Mouse (Mus musculus) erythroblast, embryonic 14.5 days (primary cell): Measurements from ENCODE around the gene Sarm1.

Experiments used
- GATA1 ChIP-seq: IDR thresholded peaks from 2 replicates; pipeline ENCODE4 v1.6.1; 2012; ENCODE audit warnings: low read length, inconsistent platforms, mixed read lengths
- TAL1 ChIP-seq: IDR thresholded peaks from 3 replicates; pipeline ENCODE4 v1.6.1; 2012; ENCODE audit warnings: low read length, inconsistent platforms, mixed read lengths

- no peak for TF ChIP-seq GATA1
- TF ChIP-seq TAL1: no peak
Measured at GRCm38 (mm10) chr11:78450337-78450736, 47.2 kb downstream of the Sarm1 start.
